Mouse (Mus musculus): ENCODE results near the gene Igsf11.
A peak's percentile ranks its signal among the peaks of the same experiment; 100 is the strongest.

Igsf11 gene

DNA sequence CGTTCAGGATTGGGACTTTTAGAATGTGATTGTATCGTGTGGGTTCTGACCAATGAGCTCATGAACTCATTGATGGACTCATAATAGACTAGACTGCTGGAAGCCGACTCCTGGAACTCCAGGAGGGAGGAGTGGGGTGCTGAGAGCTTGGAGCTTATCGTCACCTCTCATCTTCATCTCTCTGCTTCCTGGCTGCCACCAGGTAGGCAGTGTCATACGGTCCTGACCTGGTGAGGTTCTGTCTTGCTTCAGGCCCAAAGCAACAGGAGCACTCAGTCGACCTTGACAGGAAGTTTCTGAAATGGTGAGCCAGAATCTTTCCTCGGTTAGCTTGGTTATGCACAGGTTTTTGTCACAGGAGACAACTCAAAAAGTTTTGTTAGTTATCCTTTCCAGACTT is at the start of gene Igsf11:
Gene Igsf11, plus strand, starts transcription at position 301 of the 400 bp plus-strand sequence.
- no peak for DNase-seq

DNA sequence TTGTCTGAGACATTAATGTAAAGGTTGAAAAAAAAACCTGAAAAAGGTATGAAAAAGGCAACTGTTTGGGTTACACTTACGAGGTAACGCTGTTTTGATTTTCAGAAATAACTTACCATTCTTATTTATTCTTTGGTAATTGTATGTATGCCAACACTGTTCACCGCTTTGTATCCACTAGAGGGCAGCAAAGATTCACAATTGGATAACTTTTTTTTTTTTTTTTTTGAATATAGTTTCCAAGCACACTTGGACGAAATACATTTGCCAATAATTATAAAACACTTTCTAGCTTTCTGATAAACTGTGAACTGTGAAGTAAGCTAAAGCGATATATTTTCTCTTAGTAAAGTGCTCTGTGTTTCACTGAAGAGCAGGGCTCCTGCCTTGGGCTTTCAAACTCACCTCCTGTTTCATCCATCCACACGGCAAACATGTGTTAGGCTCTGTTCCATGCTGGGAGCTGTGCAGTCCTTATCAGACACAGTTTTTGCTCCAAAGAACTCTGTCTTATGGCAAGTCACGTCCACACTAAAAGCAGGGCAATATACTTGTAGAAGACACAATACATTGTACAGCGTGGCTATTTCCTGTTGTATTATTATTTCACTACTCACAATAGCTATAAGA is 34.2 kb upstream of the Igsf11 start:
- no peak for DNase-seq

DNA sequence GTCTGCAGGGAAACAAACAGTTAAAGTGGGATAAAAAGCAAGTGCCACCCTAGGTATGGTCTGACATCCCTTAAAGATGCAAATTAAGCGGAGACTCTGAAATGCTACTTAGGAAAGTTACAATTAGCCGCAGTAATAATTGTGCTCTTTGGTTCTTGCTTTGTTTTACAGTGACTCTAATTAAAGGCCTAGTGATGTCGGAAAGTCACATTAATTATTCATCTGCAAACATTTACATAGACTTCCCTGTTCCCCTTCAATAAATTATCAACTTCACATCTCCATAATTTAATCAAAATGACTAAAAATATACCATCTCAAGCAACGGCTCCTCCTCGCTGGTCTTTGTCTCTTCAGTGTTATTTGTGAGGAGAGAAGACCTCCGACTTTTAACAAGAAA is 31.9 kb upstream of the Igsf11 start:
- no peak for DNase-seq

DNA sequence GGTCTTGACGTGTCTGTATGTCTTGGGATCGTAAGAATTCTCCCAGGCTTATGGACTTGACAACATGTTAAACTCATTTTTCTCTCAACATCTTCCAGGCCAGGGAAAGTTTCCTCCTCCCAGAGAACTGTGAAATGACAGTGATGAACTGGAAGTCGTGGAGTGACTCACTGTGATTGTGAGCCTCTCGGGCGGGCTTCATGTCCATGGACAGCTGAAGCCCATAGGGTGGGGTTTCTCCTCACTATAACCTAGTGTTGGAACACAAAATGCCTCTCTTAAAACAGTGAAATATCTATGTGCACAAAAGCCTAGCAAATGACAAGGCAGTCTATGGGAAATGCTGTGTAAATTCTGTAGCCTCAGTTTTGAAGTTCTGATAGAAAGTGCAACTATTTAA is 28.1 kb upstream of the Igsf11 start:
- no peak for DNase-seq

GRCm38 (mm10) chr16:38873231-38873630 is 19.2 kb upstream of the Igsf11 start:
- DNase-seq: no peak

DNA sequence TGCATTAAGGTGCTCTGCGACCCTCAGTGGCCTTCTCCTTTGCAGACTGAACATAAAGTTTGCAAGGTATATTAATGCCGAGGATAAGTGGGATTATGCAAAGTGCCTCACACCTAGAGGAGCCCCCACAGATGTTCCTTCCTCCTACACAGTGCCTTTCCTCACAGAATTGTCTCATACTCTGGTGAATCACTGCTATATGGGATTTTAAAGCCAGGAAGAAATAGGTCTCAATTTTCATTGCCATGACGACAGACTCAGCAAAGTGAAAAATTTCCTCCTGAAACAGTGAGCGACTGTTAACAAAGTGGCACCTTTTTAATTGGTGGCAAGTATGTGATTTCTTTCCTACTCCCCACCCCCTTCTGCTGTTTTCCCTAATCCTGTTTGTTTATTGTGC is 18.0 kb upstream of the Igsf11 start:
- DNase-seq: no peak

- DNase-seq: no peak
These were observed 6.5 kb downstream of the Igsf11 start for GRCm38 (mm10) chr16:38898816-38899425.

GRCm38 (mm10) chr16:38900024-38900423 is 7.6 kb downstream of the Igsf11 start:
- DNase-seq: no peak

GRCm38 (mm10) chr16:38902111-38902778 is 9.8 kb downstream of the Igsf11 start:
- DNase-seq: peak; percentile 85

GRCm38 (mm10) chr16:38903020-38903419 is 10.5 kb downstream of the Igsf11 start:
- DNase-seq: no peak

GRCm38 (mm10) chr16:38904202-38904601 is 11.7 kb downstream of the Igsf11 start:
- DNase-seq: no peak

DNA sequence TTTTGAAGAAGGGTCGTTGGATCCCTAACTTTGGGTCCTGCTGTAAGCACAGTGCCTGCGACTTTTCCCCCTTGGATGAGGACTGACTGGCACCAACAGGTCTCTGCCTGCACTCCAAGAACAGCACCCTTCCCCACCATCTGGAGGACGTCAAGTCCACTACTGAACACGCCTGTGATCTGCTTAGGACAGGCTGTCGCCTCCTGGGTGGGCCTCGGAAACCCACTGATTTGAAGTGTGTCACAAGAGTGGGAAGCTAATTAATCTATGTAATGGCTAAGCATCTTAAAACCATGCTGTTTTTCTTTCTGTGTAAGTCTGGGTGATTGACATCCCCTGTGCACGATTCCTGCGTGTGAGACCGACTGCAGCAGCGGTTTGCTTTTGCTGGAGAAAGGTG is 13.4 kb downstream of the Igsf11 start:
- DNase-seq: no peak

DNA sequence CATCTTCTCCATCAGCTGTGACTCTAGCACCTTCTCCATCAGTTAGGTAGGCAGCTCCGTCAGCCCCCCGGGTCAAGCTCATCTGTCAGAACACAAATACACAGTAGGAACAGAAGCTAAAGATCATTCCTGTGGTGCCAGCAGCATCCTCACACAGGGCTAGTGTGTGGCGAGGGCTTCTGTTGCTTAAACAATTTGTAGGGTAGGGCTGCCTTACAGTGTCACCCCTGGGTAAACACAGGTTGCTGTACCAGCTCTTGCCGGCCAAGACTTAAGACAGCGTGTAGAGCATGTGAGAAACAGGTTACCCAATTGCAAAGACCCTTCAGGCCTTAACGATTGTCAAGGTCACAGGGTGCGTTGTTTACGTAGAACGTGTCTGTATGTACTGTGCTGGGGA is 15.8 kb downstream of the Igsf11 start:
- DNase-seq: no peak

- no peak for DNase-seq
These were observed 17.0 kb downstream of the Igsf11 start for GRCm38 (mm10) chr16:38909506-38909905.

- no peak for DNase-seq
These were observed 17.6 kb downstream of the Igsf11 start for GRCm38 (mm10) chr16:38910088-38910487.

GRCm38 (mm10) chr16:38915451-38915850 is 23.0 kb downstream of the Igsf11 start:
- DNase-seq: no peak

DNA sequence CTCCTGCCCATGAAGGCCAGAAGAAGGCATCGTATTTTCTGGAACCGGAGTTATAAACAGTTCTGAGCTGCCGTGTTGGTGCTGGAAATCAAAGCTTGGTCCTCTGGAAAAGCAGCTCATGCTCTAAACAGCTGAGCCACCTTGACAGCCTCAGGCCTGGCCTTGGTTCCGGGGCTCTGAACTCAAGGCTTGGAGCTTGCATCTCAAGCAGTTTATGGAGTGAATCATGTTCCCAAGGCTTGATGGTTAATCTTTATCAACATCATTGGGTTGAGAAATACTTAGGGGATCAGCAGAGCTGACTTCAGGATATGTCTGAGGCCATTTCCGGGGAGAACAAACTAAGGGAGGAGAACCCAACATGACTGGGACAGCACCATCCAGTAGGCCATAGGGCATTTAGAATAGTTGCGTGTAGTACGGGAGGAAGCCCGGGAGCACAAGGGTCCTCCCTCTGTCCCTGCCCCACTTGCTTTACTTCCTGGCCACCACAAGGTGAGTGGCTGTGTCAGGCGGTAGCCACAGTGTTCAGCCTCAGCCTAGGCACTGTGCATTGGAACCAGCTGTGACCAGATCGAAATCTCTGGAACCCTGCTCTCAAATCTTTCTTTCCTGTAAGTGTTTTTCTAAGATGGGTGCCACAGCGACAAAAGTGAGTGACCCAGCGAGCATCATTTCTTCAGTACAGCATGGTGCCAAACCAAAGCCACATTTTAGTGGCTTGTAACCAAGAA is 23.7 kb downstream of the Igsf11 start:
- DNase-seq: no peak

GRCm38 (mm10) chr16:38916885-38917284 is 24.4 kb downstream of the Igsf11 start:
- DNase-seq: no peak

DNA sequence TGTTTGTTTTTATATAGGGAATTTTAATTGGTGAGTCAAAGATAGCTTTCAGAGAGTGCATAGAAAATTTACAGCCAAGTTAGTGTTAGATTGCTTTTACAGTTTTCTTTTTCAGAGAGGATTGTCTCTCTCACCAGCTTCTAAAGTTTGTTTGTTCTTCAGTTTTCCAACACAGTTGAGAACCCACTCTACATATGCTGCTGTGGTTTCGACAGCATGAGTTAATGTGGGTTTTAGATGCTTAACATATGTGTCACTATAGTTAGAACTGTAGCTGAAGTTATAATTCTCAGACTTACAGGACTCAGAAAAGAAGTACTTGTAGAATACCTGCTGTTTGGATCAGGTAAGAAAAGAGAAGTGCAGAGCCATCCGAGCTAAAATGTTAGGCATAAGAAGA is 25.6 kb downstream of the Igsf11 start:
- no peak for DNase-seq

- DNase-seq: no peak
These were observed 28.0 kb downstream of the Igsf11 start for GRCm38 (mm10) chr16:38920488-38920887.

GRCm38 (mm10) chr16:38924940-38925339 is 32.5 kb downstream of the Igsf11 start:
- no peak for DNase-seq

DNA sequence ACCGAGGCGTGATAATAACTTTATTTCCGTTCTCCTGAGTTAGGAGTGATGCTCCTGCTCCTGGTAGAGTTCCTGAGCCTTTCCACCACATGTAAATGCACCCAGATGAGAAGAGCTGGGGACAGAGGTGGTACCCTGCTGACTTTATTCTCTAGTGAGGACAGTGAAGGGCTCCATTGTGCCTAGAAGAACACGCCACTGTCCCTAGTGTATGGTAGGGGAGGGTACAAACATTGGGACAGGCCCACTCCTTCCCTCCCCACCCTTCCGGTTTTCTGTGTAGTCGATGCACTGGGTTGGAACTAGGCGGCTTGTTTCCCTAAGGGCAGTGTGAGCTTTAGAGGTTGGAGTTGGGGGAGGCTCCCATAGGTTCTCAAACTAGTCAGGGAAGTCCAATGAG is 36.3 kb downstream of the Igsf11 start:
- no peak for DNase-seq

GRCm38 (mm10) chr16:38931519-38931918 is 39.0 kb downstream of the Igsf11 start:
- DNase-seq: no peak

- no peak for DNase-seq
These were observed 48.3 kb downstream of the Igsf11 start for GRCm38 (mm10) chr16:38940805-38941204.
